Mouse (Mus musculus): ENCODE results near the gene Ttc7b.

DNA sequence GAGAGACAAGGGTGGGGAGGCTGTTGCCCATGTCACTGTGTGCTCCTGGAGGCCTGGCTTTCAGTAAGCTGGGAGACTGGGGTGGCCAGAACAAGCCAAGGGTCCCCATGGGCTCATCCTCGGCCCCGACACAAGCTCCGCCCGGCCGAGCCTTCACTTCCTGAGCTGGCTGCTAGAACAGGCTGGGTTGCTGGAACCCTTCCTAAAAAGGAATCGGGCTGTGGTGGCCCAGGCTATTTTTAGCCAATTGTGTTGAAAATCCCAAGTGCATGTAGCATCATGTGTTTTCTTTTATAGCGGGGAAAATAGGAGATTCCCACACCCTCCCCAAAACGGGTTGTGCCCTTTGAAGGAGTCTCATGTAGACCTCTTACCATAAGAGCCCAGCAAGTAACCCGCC, 226.7 kb downstream of the Ttc7b start:
- no peak for TF ChIP-seq CTCF (IDR thresholded peaks at IDR 0.05; ENCODE audit: low read depth, low read length)
- TF ChIP-seq POLR2A (IDR thresholded peaks at IDR 0.05; ENCODE audit: extremely low read depth, insufficient read depth, low read length), result no peak
